Mouse (Mus musculus): ENCODE results near the gene Tas2r134.

The Tas2r134 gene

DNA sequence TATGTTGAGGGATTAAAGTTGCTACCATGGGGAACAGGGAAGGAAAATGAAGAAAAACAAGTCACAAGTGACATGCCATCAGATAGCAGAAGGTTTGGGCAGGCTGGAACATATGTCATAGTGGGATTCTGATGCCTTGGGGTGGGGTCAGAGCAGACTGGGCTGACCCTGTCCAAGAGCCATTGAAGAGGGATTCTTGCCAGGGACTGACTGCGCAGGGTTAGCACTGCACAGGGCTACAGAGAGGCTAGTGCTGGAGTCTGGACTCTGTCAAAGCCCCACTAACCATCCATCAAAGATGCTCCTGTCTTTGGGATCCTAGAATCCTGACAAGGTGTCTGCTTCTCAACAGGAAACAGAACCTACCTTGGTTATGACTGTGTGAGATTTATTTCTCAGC lies 22.6 kb downstream of the Tas2r134 start:
- no peak for ATAC-seq (ENCODE audit: insufficient number of reproducible peaks, low FRiP score, low TSS enrichment)

DNA sequence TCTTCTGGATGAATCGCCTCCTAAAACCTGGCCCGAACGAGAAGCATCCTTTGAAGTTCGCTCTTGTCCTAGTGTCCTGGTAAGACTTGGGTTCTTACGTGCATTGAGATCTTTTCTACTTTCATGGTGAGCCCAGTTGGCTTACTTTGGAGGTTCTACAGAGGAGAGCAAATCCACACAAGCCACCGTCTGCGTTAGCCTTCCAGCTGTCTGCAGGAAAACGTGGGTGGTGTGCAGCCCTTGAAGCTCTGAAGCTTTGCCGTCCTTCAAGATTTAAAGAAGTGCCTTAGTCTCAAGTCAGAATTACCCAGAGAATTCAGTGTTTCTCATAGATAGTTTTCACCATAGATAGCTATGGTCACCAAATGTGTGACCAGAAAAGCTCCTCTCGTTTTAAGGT lies 24.8 kb downstream of the Tas2r134 start:
- ATAC-seq (ENCODE audit: insufficient number of reproducible peaks, low FRiP score, low TSS enrichment), result no peak

DNA sequence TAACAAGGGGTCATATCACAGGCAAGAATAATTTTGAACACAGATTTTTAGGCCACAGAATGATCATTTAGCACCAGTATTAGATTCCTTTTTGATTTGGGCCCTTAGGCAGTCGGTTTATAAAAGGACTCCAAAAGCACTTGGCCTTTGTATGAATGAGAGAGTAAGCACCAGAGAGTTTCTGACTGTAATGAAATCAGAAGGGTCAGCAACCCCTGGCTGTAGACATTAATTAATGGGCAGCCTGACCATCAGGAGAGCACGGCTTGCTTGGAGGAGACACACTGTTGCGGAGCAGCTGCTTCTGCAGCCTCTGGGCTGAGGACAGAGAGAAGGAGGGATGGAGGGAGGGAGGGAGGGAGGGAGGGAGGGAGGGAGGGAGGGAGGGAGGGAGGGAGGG lies 30.4 kb downstream of the Tas2r134 start:
- no peak for ATAC-seq (ENCODE audit: insufficient number of reproducible peaks, low FRiP score, low TSS enrichment)

DNA sequence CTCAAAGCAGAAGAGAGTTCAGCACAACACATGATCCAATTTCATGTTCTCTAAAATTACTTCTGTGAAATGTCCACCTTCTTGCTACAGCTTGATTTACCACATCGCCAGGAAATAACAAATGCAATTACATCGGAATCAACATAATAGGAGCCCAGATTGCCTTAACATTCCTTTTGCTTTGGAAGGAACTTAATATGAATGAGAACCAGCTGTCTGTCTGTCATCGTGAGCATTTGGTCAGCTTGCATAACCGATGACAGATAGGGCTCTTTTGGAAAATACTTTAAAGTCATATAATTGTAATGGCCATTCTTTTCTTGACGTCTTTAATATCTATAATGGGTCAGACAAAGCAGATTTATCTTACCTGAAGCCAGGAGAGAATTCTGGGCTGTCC lies 31.0 kb downstream of the Tas2r134 start:
- no peak for ATAC-seq (ENCODE audit: insufficient number of reproducible peaks, low FRiP score, low TSS enrichment)

DNA sequence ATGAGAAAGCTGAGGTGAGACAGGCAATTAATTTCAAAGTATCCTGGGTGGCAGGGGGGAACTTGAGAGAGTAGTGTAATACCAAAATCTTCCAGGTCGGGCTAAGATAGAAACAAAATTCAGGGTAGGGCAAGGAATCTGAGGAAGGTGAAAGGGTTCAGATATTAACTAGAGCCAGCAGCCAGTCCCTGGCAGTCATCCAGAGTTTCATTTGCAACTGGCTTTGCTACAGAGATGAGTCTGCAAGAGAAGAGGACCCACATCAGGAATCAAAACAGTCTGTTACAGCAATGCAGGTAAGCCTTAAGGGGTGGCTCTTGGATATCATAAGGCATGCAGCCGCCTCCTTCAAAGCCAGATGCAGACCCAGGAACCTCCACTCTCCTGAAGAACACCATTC lies 47.0 kb downstream of the Tas2r134 start:
- ATAC-seq (ENCODE audit: insufficient number of reproducible peaks, low FRiP score, low TSS enrichment), result no peak

Data from cerebellum, adult (tissue).